Mouse (Mus musculus): Measurements from ENCODE around the gene Erh.

DNA sequence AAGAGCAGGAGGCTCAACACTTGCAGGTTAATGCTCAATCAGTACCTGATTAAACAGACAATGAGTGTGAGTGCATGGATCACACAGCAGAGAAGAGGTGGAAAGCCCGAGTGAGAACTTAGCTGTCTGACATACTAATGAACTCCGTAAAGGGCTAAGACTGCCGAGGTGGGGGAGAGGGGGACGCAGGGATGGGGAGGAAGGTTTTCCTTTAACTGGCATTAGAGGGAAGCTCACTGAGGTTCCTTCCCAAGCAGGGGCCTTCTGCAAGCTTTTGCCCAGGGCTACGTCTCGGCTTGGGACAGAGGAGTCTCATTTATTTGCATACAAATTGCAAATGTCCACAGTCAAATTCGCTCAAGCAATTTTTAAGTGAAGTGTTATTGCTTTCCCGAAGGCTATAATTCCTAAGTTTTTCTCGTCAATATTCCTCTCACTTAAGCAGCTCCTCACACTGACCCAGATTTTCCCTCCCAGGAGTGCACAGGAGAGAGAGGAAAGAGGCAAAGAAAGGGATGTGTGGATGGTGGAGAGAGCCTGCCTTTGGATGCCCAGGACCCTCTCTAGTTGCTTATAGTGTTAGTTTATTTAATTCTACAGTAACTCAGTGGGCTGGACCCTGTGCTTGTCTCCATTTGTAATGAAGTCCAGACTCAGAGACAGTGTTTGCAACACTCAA lies 31.9 kb downstream of the Erh start:
- TF ChIP-seq CTCF (IDR thresholded peaks at IDR 0.05; ENCODE audit: borderline replicate concordance, control insufficient read depth, extremely low read depth, insufficient read depth, low read length, poor library complexity) (no peak), POLR2A (IDR thresholded peaks at IDR 0.05; ENCODE audit: control insufficient read depth, extremely low read depth, insufficient read depth, low read length, poor library complexity) (no peak)

All from thymus, adult 2 months (tissue).